Mouse (Mus musculus) heart, postnatal 10 days (tissue): ENCODE data around the gene Dstn. TPM values are rescaled to one million over a fixed set of nuclear protein-coding genes. Genes with fewer than 3 reads are reported as not detected.

Experiments used
- DNase-seq, 2 experiments: peaks; one replicate each; pipeline ENCODE4 v3.0.0; 2021
- intact Hi-C: fragments of 180-260 bp; cut with DNase I; formaldehyde crosslinking; loops from one replicate; pipeline ENCODE4 v1.15.1; 2025
- total RNA-seq, 2 experiments: library from RNA; stranded (reverse); gene quantifications; 2 replicates each; pipeline ENCODE4 v1.2.3; 2021

Gene Dstn
- total RNA-seq: 100 to 1,000 TPM; 486 to 498 TPM

- intact Hi-C loops: loop anchor here (2.0 to 5.0 kb wide), 3 partner anchors 44 to 372 kb away; partner anchors contain the start of genes Mgme1 and Snx5
- DNase-seq: peak; percentile 99
These were observed at the start of gene Dstn for GRCm38 (mm10) chr2:143914760-143915599. TSS of gene Dstn (plus strand) at chr2:143915320.

- peak; percentile 87 to 89 for DNase-seq
- intact Hi-C loops: loop anchor here (1.0 to 5.0 kb wide), 5 partner anchors 30 to 585 kb away; no protein-coding TSS in a partner anchor
These were observed 47.8 kb upstream of the Dstn start for GRCm38 (mm10) chr2:143867326-143867725.

GRCm38 (mm10) chr2:143870936-143871688 is 44.0 kb upstream of the Dstn start:
- intact Hi-C loops: loop anchor here (2.0 kb wide), 1 partner anchor 44 kb away; the partner anchor contains the start of gene Dstn
- DNase-seq: peak; percentile 68 to 77

- peak in 1 of 2 experiments; percentile 13 for DNase-seq
- intact Hi-C loops: no loop called here
These were observed 39.1 kb upstream of the Dstn start for GRCm38 (mm10) chr2:143876026-143876425.

- intact Hi-C loops: no loop called here
- peak in 1 of 2 experiments; percentile 26 for DNase-seq
These were observed 38.0 kb upstream of the Dstn start for GRCm38 (mm10) chr2:143876929-143877632.

- no peak for DNase-seq
- intact Hi-C loops: no loop called here
These were observed 35.8 kb upstream of the Dstn start for GRCm38 (mm10) chr2:143879311-143879710.

GRCm38 (mm10) chr2:143882002-143882401 is 33.1 kb upstream of the Dstn start:
- intact Hi-C loops: no loop called here
- no peak for DNase-seq

GRCm38 (mm10) chr2:143882606-143883288 is 32.4 kb upstream of the Dstn start:
- no peak for DNase-seq
- intact Hi-C loops: no loop called here

- no peak for DNase-seq
- intact Hi-C loops: no loop called here
These were observed 25.8 kb upstream of the Dstn start for GRCm38 (mm10) chr2:143889131-143889859.

GRCm38 (mm10) chr2:143889860-143890433 is 25.2 kb upstream of the Dstn start:
- intact Hi-C loops: no loop called here
- no peak for DNase-seq

- no peak for DNase-seq
- intact Hi-C loops: no loop called here
These were observed 23.6 kb upstream of the Dstn start for GRCm38 (mm10) chr2:143891302-143892048.

GRCm38 (mm10) chr2:143899470-143900220 is 15.5 kb upstream of the Dstn start:
- intact Hi-C loops: no loop called here
- DNase-seq: no peak

GRCm38 (mm10) chr2:143900821-143901351 is 14.2 kb upstream of the Dstn start:
- peak; percentile 42 to 43 for DNase-seq
- intact Hi-C loops: no loop called here

- no peak for DNase-seq
- intact Hi-C loops: no loop called here
These were observed 11.6 kb upstream of the Dstn start for GRCm38 (mm10) chr2:143903376-143904045.

GRCm38 (mm10) chr2:143904896-143905295 is 10.2 kb upstream of the Dstn start:
- no peak for DNase-seq
- intact Hi-C loops: no loop called here

GRCm38 (mm10) chr2:143909230-143909629 is 5.9 kb upstream of the Dstn start:
- intact Hi-C loops: no loop called here
- DNase-seq: no peak

GRCm38 (mm10) chr2:143912199-143912598 is 2.9 kb upstream of the Dstn start:
- DNase-seq: no peak
- intact Hi-C loops: no loop called here
